Mouse (Mus musculus): ENCODE data around the gene Mdga1. TPM values are rescaled to one million over a fixed set of nuclear protein-coding genes. Genes with fewer than 3 reads are reported as not detected.

Gene Mdga1
- polyA plus RNA-seq, 1 experiment: 0.06 TPM

GRCm38 (mm10) chr17:29886655-29887251, 83.1 kb downstream of the Mdga1 start:
- no peak for TF ChIP-seq GATA1 (IDR thresholded peaks at IDR 0.05; ENCODE audit: low read length)

DNA sequence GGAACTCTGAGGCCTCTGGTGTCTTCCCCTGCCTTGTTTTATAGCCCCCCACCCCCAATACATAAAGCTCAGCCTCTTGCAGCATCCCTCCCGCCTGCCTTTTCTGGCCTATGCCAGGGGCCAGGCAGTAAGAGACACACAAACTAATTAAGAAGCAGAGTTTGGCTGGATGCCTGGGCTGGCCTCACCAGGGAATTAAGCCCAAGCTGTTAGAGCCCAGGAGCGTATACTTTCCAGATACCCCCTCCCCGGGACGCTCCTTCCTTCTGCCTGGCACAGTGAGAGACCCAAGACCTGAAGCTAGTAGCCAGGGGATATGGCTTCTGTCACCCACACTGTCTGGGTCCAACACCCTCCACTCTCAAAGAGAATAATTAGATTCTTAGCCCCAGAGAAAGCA, 83.8 kb downstream of the Mdga1 start:
- TF ChIP-seq GATA1 (IDR thresholded peaks at IDR 0.05; ENCODE audit: low read length): no peak

DNA sequence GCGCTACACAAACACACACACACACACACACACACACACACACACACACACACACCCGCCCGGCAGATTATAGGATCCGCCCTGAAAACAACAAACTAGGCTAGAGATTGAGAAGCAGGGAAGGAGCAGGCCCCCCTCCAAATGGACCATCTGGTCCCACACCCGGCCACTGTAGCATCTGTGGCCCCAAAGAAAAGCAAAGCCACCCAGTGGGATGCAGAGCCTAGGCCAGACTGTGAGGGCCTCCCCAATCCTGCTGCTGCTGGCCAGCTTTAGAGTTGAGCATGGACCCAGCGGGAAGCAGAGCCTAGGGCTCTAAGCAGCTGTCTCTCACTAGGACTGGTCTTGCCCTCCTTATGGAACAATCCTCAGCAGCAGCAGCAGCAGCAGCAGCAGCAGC, 85.3 kb downstream of the Mdga1 start:
- TF ChIP-seq GATA1 (IDR thresholded peaks at IDR 0.05; ENCODE audit: low read length): no peak

DNA sequence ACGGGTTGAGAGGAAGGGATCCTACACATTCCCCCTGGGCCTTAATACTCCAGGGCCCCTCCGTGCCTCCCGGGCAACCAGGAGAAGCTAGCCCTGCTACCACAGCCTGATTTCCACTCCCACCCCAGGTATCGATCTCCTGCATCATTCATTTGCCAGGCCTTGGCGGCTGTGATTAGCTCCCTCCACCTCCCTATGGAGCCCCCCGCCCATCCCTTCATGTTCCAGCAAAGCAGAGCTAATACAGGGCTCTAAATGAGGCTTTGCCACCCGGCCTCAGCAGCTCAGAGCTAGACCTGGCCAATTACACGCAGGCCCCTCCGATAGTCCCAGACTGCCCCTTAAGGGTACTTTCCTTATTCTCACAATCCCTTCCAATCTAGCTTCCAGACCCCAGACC, 86.5 kb downstream of the Mdga1 start:
- TF ChIP-seq GATA1 (IDR thresholded peaks at IDR 0.05; ENCODE audit: low read length): no peak

DNA sequence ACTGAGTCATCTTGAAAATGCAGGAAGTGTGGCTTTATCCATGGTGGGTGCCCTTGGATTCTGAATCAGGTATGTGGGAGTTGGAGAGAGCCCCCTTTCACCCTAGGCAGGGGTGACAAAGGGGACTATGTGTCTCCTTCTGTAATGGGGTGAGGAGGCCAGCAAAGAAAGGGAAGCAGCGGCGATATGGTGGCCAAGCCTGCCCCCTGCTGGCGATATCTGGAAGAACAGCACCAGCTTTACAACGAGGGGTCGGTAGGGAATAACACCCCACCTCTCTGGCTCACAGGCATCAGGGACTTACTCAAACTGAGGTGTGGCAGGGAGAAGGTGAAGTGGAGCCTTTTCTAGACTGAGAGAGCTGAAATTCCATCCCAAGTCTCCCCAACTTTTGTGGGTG, 87.0 kb downstream of the Mdga1 start:
- TF ChIP-seq GATA1 (IDR thresholded peaks at IDR 0.05; ENCODE audit: low read length): no peak

GRCm38 (mm10) chr17:29880251-29880650, 89.6 kb downstream of the Mdga1 start:
- no peak for TF ChIP-seq GATA1 (IDR thresholded peaks at IDR 0.05; ENCODE audit: low read length)

GRCm38 (mm10) chr17:29878990-29879389, 90.9 kb downstream of the Mdga1 start:
- TF ChIP-seq GATA1 (IDR thresholded peaks at IDR 0.05; ENCODE audit: low read length): no peak

DNA sequence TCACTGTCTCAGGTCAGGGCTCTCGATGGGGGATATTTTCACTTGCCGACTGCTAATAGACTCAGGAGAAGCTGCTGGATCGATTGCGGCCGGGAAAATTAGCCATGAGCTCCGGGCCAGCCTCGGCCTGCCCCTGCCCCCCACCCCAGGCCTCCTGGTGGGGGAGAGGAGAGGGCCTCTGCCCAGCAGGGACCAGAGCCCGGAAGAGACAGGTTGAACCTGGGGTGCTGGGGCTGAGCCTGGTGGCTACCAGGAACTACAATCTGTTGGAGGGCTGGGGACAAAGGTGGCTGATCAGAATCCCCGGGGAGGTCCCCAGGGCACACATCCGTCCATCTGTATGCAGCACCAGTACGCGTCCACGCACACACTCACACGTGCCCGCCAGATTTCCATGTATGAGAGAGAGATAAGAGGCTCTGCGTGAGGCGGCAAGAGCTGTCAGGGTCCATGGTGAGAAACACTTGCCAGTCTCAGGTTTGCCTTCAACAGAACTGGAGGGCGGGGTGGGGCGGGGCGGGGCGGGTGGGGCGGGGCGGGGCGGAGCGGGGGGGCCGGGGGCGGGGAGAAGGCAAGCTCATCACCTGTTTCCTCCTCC, 95.7 kb downstream of the Mdga1 start:
- no peak for TF ChIP-seq GATA1 (IDR thresholded peaks at IDR 0.05; ENCODE audit: low read length)

GRCm38 (mm10) chr17:29873580-29874015, 96.3 kb downstream of the Mdga1 start:
- no peak for TF ChIP-seq GATA1 (IDR thresholded peaks at IDR 0.05; ENCODE audit: low read length)

DNA sequence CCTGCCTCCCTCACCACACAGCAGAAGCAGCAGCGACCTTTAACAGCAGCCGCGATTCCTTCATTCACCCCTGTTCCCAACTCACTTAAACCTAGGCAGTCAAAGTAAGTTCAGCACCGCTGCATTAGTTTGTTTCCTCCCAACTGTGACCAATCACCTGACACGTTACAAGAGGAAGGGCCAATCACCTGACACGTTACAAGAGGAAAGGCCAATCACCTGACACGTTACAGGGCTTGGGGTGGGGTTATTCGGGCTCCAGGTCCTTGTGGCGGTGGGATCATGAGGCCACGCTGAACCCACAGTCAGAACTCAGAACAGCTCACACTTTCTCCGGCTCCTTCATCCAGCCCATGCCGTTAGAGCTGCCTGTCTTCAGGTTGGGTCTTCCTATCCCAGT, 99.6 kb downstream of the Mdga1 start:
- TF ChIP-seq GATA1 (IDR thresholded peaks at IDR 0.05; ENCODE audit: low read length): no peak

- no peak for TF ChIP-seq GATA1 (IDR thresholded peaks at IDR 0.05; ENCODE audit: low read length)
Observed at GRCm38 (mm10) chr17:29865914-29866313, 104.0 kb downstream of the Mdga1 start.

DNA sequence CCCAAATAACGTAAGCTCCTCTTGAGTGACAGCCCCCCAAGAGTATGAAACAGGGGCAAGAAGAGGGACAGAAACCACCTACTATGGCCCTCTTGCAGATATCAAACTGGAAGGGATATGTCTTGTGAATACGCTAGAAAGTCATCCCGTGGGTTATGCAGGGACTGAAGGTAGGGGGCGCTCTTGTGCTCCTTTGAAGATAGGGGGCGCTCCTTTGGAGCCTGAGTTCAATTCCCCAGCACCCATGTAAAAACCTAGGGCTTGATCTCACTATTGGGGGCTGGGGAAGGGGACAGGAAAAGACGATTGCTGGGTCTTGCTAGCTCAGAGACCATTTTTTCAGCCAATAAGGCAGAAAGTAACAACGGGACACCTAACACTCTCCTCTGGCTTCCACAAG, 105.4 kb downstream of the Mdga1 start:
- TF ChIP-seq GATA1 (IDR thresholded peaks at IDR 0.05; ENCODE audit: low read length): no peak

- peak; percentile 98 for TF ChIP-seq GATA1 (IDR thresholded peaks at IDR 0.05; ENCODE audit: low read length)
Observed at GRCm38 (mm10) chr17:29859788-29860283, 110.1 kb downstream of the Mdga1 start.

DNA sequence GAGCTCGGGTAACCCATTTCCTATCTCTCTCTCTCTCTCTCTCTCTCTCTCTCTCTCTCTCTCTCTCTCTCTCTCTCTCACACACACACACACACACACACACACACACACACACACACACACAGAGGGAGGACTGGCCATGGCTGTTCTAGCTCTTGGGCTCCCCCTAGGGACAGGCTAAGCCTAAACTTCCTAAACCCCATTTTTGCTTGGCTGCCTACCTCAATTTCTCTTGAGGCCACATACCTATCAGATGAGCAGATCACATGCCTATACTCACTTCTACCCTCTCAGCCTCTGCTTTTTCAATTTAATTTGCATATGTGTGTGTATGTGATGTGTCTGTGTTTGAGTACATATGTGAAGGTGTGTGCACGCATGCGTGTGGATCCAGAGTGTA, 111.1 kb downstream of the Mdga1 start:
- TF ChIP-seq GATA1 (IDR thresholded peaks at IDR 0.05; ENCODE audit: low read length): no peak

DNA sequence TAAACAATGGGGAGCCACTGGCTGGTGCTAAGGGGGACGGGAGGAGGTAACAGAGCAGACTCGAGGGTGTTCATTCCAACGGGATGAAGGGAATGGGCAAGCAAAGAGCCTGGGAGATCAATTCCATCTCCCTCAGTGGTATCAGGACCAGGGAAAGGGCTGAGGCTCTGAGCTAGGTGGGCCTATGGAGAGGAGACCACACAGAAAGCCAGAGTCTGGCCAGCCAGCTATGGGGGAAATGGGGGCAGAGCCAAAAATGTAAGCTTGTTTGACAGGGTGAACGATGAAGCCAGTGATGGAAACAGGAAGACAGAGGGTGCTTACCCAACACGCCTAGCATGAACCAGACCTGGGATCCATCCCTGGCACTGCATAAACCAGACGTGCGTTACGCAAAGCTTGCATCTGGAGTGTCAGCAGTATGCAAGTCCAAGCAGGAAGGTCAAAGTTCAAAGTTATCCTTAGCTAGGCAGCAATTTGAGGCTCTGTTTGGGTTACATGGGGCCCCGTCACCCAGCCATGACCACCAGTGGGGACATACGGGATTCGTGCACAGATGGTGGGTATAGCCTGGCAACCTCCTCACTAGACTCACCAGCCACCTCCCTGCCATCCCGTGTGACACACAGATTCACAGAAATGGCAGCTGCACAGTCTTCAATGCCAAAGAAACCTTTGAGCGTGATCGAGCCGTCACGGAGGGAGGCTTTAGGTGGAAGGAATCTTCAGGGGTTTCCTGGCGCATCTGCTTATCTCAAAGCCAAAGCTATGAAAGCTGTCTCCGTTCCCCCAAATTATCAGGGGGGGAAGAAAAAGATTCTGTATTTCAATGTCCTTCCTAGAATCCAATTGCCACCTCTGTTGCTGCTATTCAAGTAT, 113.9 kb downstream of the Mdga1 start:
- no peak for TF ChIP-seq GATA1 (IDR thresholded peaks at IDR 0.05; ENCODE audit: low read length)

GRCm38 (mm10) chr17:29854835-29855234, 115.1 kb downstream of the Mdga1 start:
- TF ChIP-seq GATA1 (IDR thresholded peaks at IDR 0.05; ENCODE audit: low read length): no peak
